Mouse (Mus musculus) MEL (cell line): ENCODE data around the gene Ppp4r2. TPM values are rescaled to one million over a fixed set of nuclear protein-coding genes. Genes with fewer than 3 reads are reported as not detected.

Experiments
- DNase-seq: peaks from one replicate; pipeline ENCODE4 v3.0.0; 2011; ENCODE audit warnings: low read depth, low spot score
- H3K27ac ChIP-seq: 2 replicates; pipeline ENCODE4 v1.5.1; 2012; ENCODE audit warnings: low read depth, mild to moderate bottlenecking, control low read depth, low read length, moderate library complexity; ENCODE audit not compliant: control insufficient read depth
- H3K27me3 ChIP-seq, 2 experiments: fragments of 150-350 bp in 1 of 2; sonication (generic) in 1 of 2; 2 replicates each; pipeline ENCODE4 v1.6.1; 2012; ENCODE audit warnings: low read length in 2 of 2, mild to moderate bottlenecking in 2 of 2, improper control_type of control experiment in 1 of 2, moderate library complexity in 1 of 2; ENCODE audit not compliant: insufficient read depth in 2 of 2, control insufficient read depth in 1 of 2
- H3K36me3 ChIP-seq, 2 experiments: 2 replicates each; pipeline ENCODE4 v1.6.1; 2012 to 2014; ENCODE audit warnings: low read length in 2 of 2, improper control_type of control experiment in 1 of 2, inconsistent platforms in 1 of 2, mild to moderate bottlenecking in 1 of 2; ENCODE audit not compliant: insufficient read depth in 2 of 2, control insufficient read depth in 1 of 2
- H3K4me1 ChIP-seq, 2 experiments: fragments of 150-350 bp in 1 of 2; sonication (generic) in 1 of 2; 2 replicates each; pipeline ENCODE4 v1.6.1; 2012; ENCODE audit warnings: low read length in 2 of 2, improper control_type of control experiment in 1 of 2, mild to moderate bottlenecking in 1 of 2; ENCODE audit not compliant: insufficient read depth in 2 of 2, control insufficient read depth in 1 of 2
- H3K4me3 ChIP-seq, 2 experiments: fragments of 150-350 bp in 1 of 2; sonication (generic) in 1 of 2; 2 replicates each; pipeline ENCODE4 v1.5.1; 2012; ENCODE audit warnings: low read depth in 2 of 2, low read length in 2 of 2, mild to moderate bottlenecking in 2 of 2, moderate library complexity in 2 of 2, control low read depth in 1 of 2, improper control_type of control experiment in 1 of 2; ENCODE audit not compliant: control insufficient read depth in 1 of 2, insufficient read depth in 1 of 2
- H3K79me2 ChIP-seq: 2 replicates; pipeline ENCODE4 v1.6.1; 2012; ENCODE audit warnings: mild to moderate bottlenecking, low read length, moderate library complexity; ENCODE audit not compliant: control insufficient read depth, poor library complexity, insufficient read depth
- H3K9ac ChIP-seq: 2 replicates; pipeline ENCODE4 v1.6.1; 2012; ENCODE audit warnings: low read depth, mild to moderate bottlenecking, control low read depth, low read length, moderate library complexity; ENCODE audit not compliant: control insufficient read depth, poor library complexity, severe bottlenecking
- H3K9me3 ChIP-seq: fragments of 150-350 bp; sonication (generic); replicated peaks from 2 replicates; pipeline ENCODE4 v1.6.1; 2012; ENCODE audit warnings: mild to moderate bottlenecking, low read length, improper control_type of control experiment, moderate library complexity; ENCODE audit not compliant: insufficient read depth
- BHLHE40 ChIP-seq: IDR thresholded peaks from 2 replicates; pipeline ENCODE4 v1.6.1; 2012; ENCODE audit warnings: low read depth, mild to moderate bottlenecking, inconsistent platforms, low read length, improper control_type of control experiment, borderline replicate concordance
- CHD2 ChIP-seq: IDR thresholded peaks from 2 replicates; pipeline ENCODE4 v1.6.1; 2011; ENCODE audit warnings: low read length, improper control_type of control experiment
- CTCF ChIP-seq, 3 experiments: IDR thresholded peaks in 2 of 3; conservative IDR thresholded peaks in 1 of 3; 2 replicates each; pipeline ENCODE4 v1.5.1; 2011 to 2012; ENCODE audit warnings: low read length in 3 of 3, low read depth in 2 of 3, mild to moderate bottlenecking in 2 of 3, improper control_type of control experiment in 1 of 3, inconsistent platforms in 1 of 3, mixed read lengths in 1 of 3, moderate library complexity in 1 of 3; ENCODE audit not compliant: control insufficient read depth in 1 of 3, insufficient read depth in 1 of 3, poor library complexity in 1 of 3, severe bottlenecking in 1 of 3
- ETS1 ChIP-seq: IDR thresholded peaks from 2 replicates; pipeline ENCODE4 v1.6.1; 2012; ENCODE audit warnings: low read depth, mild to moderate bottlenecking, inconsistent platforms, low read length, improper control_type of control experiment, moderate library complexity
- GABPA ChIP-seq: IDR thresholded peaks from 2 replicates; pipeline ENCODE4 v1.6.1; 2012; ENCODE audit warnings: low read depth, mild to moderate bottlenecking, inconsistent platforms, low read length, improper control_type of control experiment, moderate library complexity
- GATA1 ChIP-seq: IDR thresholded peaks from 2 replicates; pipeline ENCODE4 v1.6.1; 2011; ENCODE audit warnings: low read depth, low read length, improper control_type of control experiment
- HCFC1 ChIP-seq: IDR thresholded peaks from 2 replicates; pipeline ENCODE4 v1.6.1; 2012; ENCODE audit warnings: low read depth, mild to moderate bottlenecking, inconsistent platforms, low read length, improper control_type of control experiment, moderate library complexity
- JUND ChIP-seq: IDR thresholded peaks from 2 replicates; pipeline ENCODE4 v1.6.1; 2011; ENCODE audit warnings: low read depth, mild to moderate bottlenecking, improper control_type of control experiment, low read length
- KAT2A ChIP-seq: conservative IDR thresholded peaks from 2 replicates; pipeline ENCODE4 v1.6.1; 2012; ENCODE audit warnings: low read depth, low read length, improper control_type of control experiment, inconsistent platforms
- MAFK ChIP-seq: IDR thresholded peaks from 2 replicates; pipeline ENCODE4 v1.6.1; 2011; ENCODE audit warnings: low read depth, mild to moderate bottlenecking, low read length, improper control_type of control experiment, borderline replicate concordance
- MAZ ChIP-seq: IDR thresholded peaks from 2 replicates; pipeline ENCODE4 v1.6.1; 2012; ENCODE audit warnings: low read depth, mild to moderate bottlenecking, inconsistent platforms, low read length, improper control_type of control experiment
- MEF2A ChIP-seq: IDR thresholded peaks from 2 replicates; pipeline ENCODE4 v1.6.1; 2014; ENCODE audit warnings: low read depth, mild to moderate bottlenecking, inconsistent platforms, low read length, improper control_type of control experiment; ENCODE audit not compliant: poor library complexity, insufficient replicate concordance, severe bottlenecking; ENCODE audit errors: extremely low read depth
- MXI1 ChIP-seq: IDR thresholded peaks from 2 replicates; pipeline ENCODE4 v1.6.1; 2011; ENCODE audit warnings: mild to moderate bottlenecking, low read depth, low read length, improper control_type of control experiment
- POLR2A ChIP-seq, 2 experiments: IDR thresholded peaks; 2 replicates each; pipeline ENCODE4 v1.6.1; 2011 to 2012; ENCODE audit warnings: low read length in 2 of 2, mild to moderate bottlenecking in 2 of 2, control low read depth in 1 of 2, improper control_type of control experiment in 1 of 2, low read depth in 1 of 2, moderate library complexity in 1 of 2; ENCODE audit not compliant: control insufficient read depth in 1 of 2, insufficient read depth in 1 of 2, poor library complexity in 1 of 2
- POLR2AphosphoS2 ChIP-seq: IDR thresholded peaks from 2 replicates; pipeline ENCODE4 v1.6.1; 2011; ENCODE audit warnings: low read length, improper control_type of control experiment
- POLR2AphosphoS5 ChIP-seq: IDR thresholded peaks from 2 replicates; pipeline ENCODE4 v1.6.1; 2012; ENCODE audit warnings: low read depth, borderline replicate concordance, mild to moderate bottlenecking, inconsistent platforms, low read length, moderate library complexity, mixed read lengths
- RAD21 ChIP-seq: IDR thresholded peaks from 2 replicates; pipeline ENCODE4 v1.6.1; 2011; ENCODE audit warnings: mild to moderate bottlenecking, low read depth, low read length, improper control_type of control experiment
- RCOR1 ChIP-seq: IDR thresholded peaks from 2 replicates; pipeline ENCODE4 v1.6.1; 2012; ENCODE audit warnings: low read depth, mild to moderate bottlenecking, inconsistent platforms, low read length, improper control_type of control experiment
- SIN3A ChIP-seq: IDR thresholded peaks from 2 replicates; pipeline ENCODE4 v1.6.1; 2012; ENCODE audit warnings: low read length, improper control_type of control experiment, inconsistent platforms
- SMC3 ChIP-seq: IDR thresholded peaks from 2 replicates; pipeline ENCODE4 v1.6.1; 2011; ENCODE audit warnings: low read depth, low read length, improper control_type of control experiment
- TAL1 ChIP-seq: IDR thresholded peaks from 2 replicates; pipeline ENCODE4 v1.6.1; 2012; ENCODE audit warnings: mild to moderate bottlenecking, inconsistent platforms, low read length, moderate library complexity, mixed read lengths
- TCF12 ChIP-seq: IDR thresholded peaks from 2 replicates; pipeline ENCODE4 v1.6.1; 2014; ENCODE audit warnings: low read depth, mild to moderate bottlenecking, inconsistent platforms, low read length, improper control_type of control experiment, moderate library complexity
- ZKSCAN1 ChIP-seq: IDR thresholded peaks from 2 replicates; pipeline ENCODE4 v1.6.1; 2012; ENCODE audit warnings: low read depth, mild to moderate bottlenecking, inconsistent platforms, low read length, improper control_type of control experiment, moderate library complexity
- ZNF384 ChIP-seq: IDR thresholded peaks from 2 replicates; pipeline ENCODE4 v1.6.1; 2012; ENCODE audit warnings: low read depth, mild to moderate bottlenecking, inconsistent platforms, low read length, improper control_type of control experiment
- polyA plus RNA-seq, 2 experiments: library from polyadenylated mRNA; stranded (reverse) in 1 of 2; unstranded in 1 of 2; fragments of >175 nt in 1 of 2; fragments of >200 nt in 1 of 2; gene quantifications; 2 replicates each; pipeline versions ENCODE4 v1.2.1 to v1.2.4; 2012; ENCODE audit warnings: low replicate concordance in 2 of 2, low read depth in 1 of 2; ENCODE audit not compliant: insufficient read length in 2 of 2, insufficient read depth in 1 of 2, missing spikeins in 1 of 2
- total RNA-seq: library from RNA; depleted of rRNA; stranded (reverse); fragments of 300-350 nt; gene quantifications from 2 replicates; pipeline ENCODE4 v1.2.3, GENCODE M21; 2012

The Ppp4r2 gene
- total and polyA plus RNA-seq, 3 experiments = 57.1 to 61.4 TPM; not detected in 1

GRCm38 (mm10) chr6:100810117-100810516, 23.3 kb upstream of the Ppp4r2 start:
- no peaks in the 10 kb centered on the region; a peak in 1 of 4 replicates for H3K27me3 ChIP-seq
- TF ChIP-seq ETS1 (no peak), TAL1 (no peak), MEF2A (no peak), SIN3A (no peak), ZKSCAN1 (no peak), GABPA (no peak), CTCF (IDR thresholded peaks at IDR 0.05 in 2 of 3, conservative IDR thresholded peaks at IDR 0.05 in 1 of 3; ENCODE audit: control insufficient read depth in 1 of 3, insufficient read depth in 1 of 3, low read depth in 2 of 3, low read length in 3 of 3, poor library complexity in 1 of 3, severe bottlenecking in 1 of 3) (no peak), POLR2A (IDR thresholded peaks at IDR 0.05; ENCODE audit: control insufficient read depth in 1 of 2, insufficient read depth in 1 of 2, low read depth in 1 of 2, low read length in 2 of 2, poor library complexity in 1 of 2) (no peak), MXI1 (no peak), KAT2A (no peak), GATA1 (no peak), POLR2AphosphoS5 (no peak), TCF12 (no peak), SMC3 (no peak)
- TF ChIP-seq, all 39 proteins: peak for 0
- no peak for DNase-seq
- Histone ChIP-seq H3K36me3 (no peaks in the 10 kb centered on the region), H3K27ac (no peak overlapping the region), H3K4me1 (no peaks in the 10 kb centered on the region), H3K9me3 (no peaks in the 10 kb centered on the region), H3K4me3 (no peak overlapping the region), H3K79me2 (no peaks in the 10 kb centered on the region), H3K9ac (no peak overlapping the region)

GRCm38 (mm10) chr6:100811731-100812130, 21.7 kb upstream of the Ppp4r2 start:
- Histone ChIP-seq H3K4me1 (no peaks in the 10 kb centered on the region), H3K27ac (no peak overlapping the region), H3K79me2 (no peaks in the 10 kb centered on the region), H3K9me3 (no peaks in the 10 kb centered on the region), H3K9ac (no peak overlapping the region), H3K36me3 (no peaks in the 10 kb centered on the region), H3K4me3 (no peak overlapping the region), H3K27me3 (no peaks in the 10 kb centered on the region; a peak in 1 of 4 replicates)
- no peak for TF ChIP-seq JUND
- no peak for TF ChIP-seq MAFK
- no peak for TF ChIP-seq RCOR1
- TF ChIP-seq HCFC1 = no peak
- no peak for TF ChIP-seq ZNF384
- no peak for TF ChIP-seq GABPA
- TF ChIP-seq MXI1 = no peak
- TF ChIP-seq CHD2 = no peak
- no peak for TF ChIP-seq CTCF (IDR thresholded peaks at IDR 0.05 in 2 of 3, conservative IDR thresholded peaks at IDR 0.05 in 1 of 3; ENCODE audit: control insufficient read depth in 1 of 3, insufficient read depth in 1 of 3, low read depth in 2 of 3, low read length in 3 of 3, poor library complexity in 1 of 3, severe bottlenecking in 1 of 3)
- no peak for TF ChIP-seq RAD21
- TF ChIP-seq BHLHE40 = no peak
- TF ChIP-seq POLR2AphosphoS2 = no peak
- no peak for TF ChIP-seq SMC3
- no peak for TF ChIP-seq MEF2A
- no peak for TF ChIP-seq MAZ
- no peak for DNase-seq
